Mouse (Mus musculus): ENCODE measurements at regions not wholly inside any gene's neighbourhood (a gene's known extent, or its start where the extent isn't known, plus 50 kb on each side); places are given as distances from the start of the nearest gene placed in this dataset.
A peak's percentile ranks its signal among the peaks of the same experiment; 100 is the strongest.

- TF ChIP-seq POLR2AphosphoS2 (IDR thresholded peaks at IDR 0.05; ENCODE audit: insufficient read length, low read depth) (no peak), TCF3 (IDR thresholded peaks at IDR 0.05; ENCODE audit: insufficient read length, low read depth) (no peak), TCF12 (IDR thresholded peaks at IDR 0.05; ENCODE audit: insufficient read depth, poor library complexity, severe bottlenecking) (no peak), CEBPB (IDR thresholded peaks at IDR 0.05; ENCODE audit: insufficient read depth, poor library complexity, severe bottlenecking) (no peak), E2F4 (IDR thresholded peaks at IDR 0.05; ENCODE audit: insufficient read depth) (no peak), SRF (IDR thresholded peaks at IDR 0.05; ENCODE audit: control insufficient read depth, insufficient read length, low read depth) (no peak), MYOG (IDR thresholded peaks at IDR 0.05; ENCODE audit: control insufficient read depth in 1 of 3, insufficient read depth in 1 of 3, insufficient read length in 2 of 3, low read depth in 2 of 3) (no peak), MYOD1 (IDR thresholded peaks at IDR 0.05; ENCODE audit: control insufficient read depth in 1 of 3, insufficient read length in 2 of 3, low read depth in 2 of 3) (no peak), REST (IDR thresholded peaks at IDR 0.05; ENCODE audit: insufficient read depth, insufficient read length) (no peak), USF1 (IDR thresholded peaks at IDR 0.05; ENCODE audit: low read depth) (no peak), POLR2A (IDR thresholded peaks at IDR 0.05; ENCODE audit: insufficient read length, low read depth) (no peak), MAX (IDR thresholded peaks at IDR 0.05; ENCODE audit: low read depth) (no peak)
- no peak overlapping the region for H3K4me2 ChIP-seq (ENCODE audit: low read depth)
Measured at GRCm38 (mm10) chr12:94150143-94150542, 1541.9 kb upstream of the Flrt2 start.

GRCm38 (mm10) chr12:94155110-94155858 is 1536.7 kb upstream of the Flrt2 start:
- no peak overlapping the region for H3ac ChIP-seq (ENCODE audit: control insufficient read depth, insufficient read length)
- no peaks in the 10 kb centered on the region for H3K36me3 ChIP-seq (ENCODE audit: control insufficient read depth, insufficient read depth)
- no peaks in the 10 kb centered on the region for H3K27me3 ChIP-seq (ENCODE audit: control insufficient read depth, insufficient read depth, insufficient read length)
- no peak overlapping the region for H3K4me3 ChIP-seq
- peak in 1 of 3 experiments; percentile 64 for TF ChIP-seq MYOD1 (IDR thresholded peaks at IDR 0.05; ENCODE audit: control insufficient read depth in 1 of 3, insufficient read length in 2 of 3, low read depth in 2 of 3)
- peak in 1 of 3 experiments; percentile 50 for TF ChIP-seq MYOG (IDR thresholded peaks at IDR 0.05; ENCODE audit: control insufficient read depth in 1 of 3, insufficient read depth in 1 of 3, insufficient read length in 2 of 3, low read depth in 2 of 3)
- no peak for TF ChIP-seq MAX (IDR thresholded peaks at IDR 0.05; ENCODE audit: low read depth)
- H3K79me2 ChIP-seq (ENCODE audit: control insufficient read depth, insufficient read depth): no peaks in the 10 kb centered on the region
- peak overlapping the region; percentile 23 for H3K4me2 ChIP-seq (ENCODE audit: low read depth)

More at GRCm38 (mm10) chr12:94150143-94150542, 1541.9 kb upstream of the Flrt2 start:
- H3K36me3 ChIP-seq (ENCODE audit: control insufficient read depth, insufficient read depth): no peaks in the 10 kb centered on the region
- H3ac ChIP-seq (ENCODE audit: control insufficient read depth, insufficient read length): no peak overlapping the region
- no peak overlapping the region for H3K4me3 ChIP-seq
- H3K27me3 ChIP-seq (ENCODE audit: control insufficient read depth, insufficient read depth, insufficient read length): no peaks in the 10 kb centered on the region
- no peaks in the 10 kb centered on the region for H3K79me2 ChIP-seq (ENCODE audit: control insufficient read depth, insufficient read depth)

GRCm38 (mm10) chr12:94182358-94182757 is 1509.7 kb upstream of the Flrt2 start:
- no peak overlapping the region for H3K4me3 ChIP-seq
- H3ac ChIP-seq (ENCODE audit: control insufficient read depth, insufficient read length): no peak overlapping the region
- no peaks in the 10 kb centered on the region for H3K79me2 ChIP-seq (ENCODE audit: control insufficient read depth, insufficient read depth)
- no peaks in the 10 kb centered on the region for H3K27me3 ChIP-seq (ENCODE audit: control insufficient read depth, insufficient read depth, insufficient read length)
- H3K36me3 ChIP-seq (ENCODE audit: control insufficient read depth, insufficient read depth): no peaks in the 10 kb centered on the region
- H3K4me2 ChIP-seq (ENCODE audit: low read depth): no peak overlapping the region
- TF ChIP-seq TCF12 (IDR thresholded peaks at IDR 0.05; ENCODE audit: insufficient read depth, poor library complexity, severe bottlenecking) (no peak), MYOD1 (IDR thresholded peaks at IDR 0.05; ENCODE audit: control insufficient read depth in 1 of 3, insufficient read length in 2 of 3, low read depth in 2 of 3) (no peak), E2F4 (IDR thresholded peaks at IDR 0.05; ENCODE audit: insufficient read depth) (no peak), MAX (IDR thresholded peaks at IDR 0.05; ENCODE audit: low read depth) (no peak), POLR2AphosphoS2 (IDR thresholded peaks at IDR 0.05; ENCODE audit: insufficient read length, low read depth) (no peak), SRF (IDR thresholded peaks at IDR 0.05; ENCODE audit: control insufficient read depth, insufficient read length, low read depth) (no peak), MYOG (IDR thresholded peaks at IDR 0.05; ENCODE audit: control insufficient read depth in 1 of 3, insufficient read depth in 1 of 3, insufficient read length in 2 of 3, low read depth in 2 of 3) (no peak), CEBPB (IDR thresholded peaks at IDR 0.05; ENCODE audit: insufficient read depth, poor library complexity, severe bottlenecking) (no peak), POLR2A (IDR thresholded peaks at IDR 0.05; ENCODE audit: insufficient read length, low read depth) (no peak), TCF3 (IDR thresholded peaks at IDR 0.05; ENCODE audit: insufficient read length, low read depth) (no peak), REST (IDR thresholded peaks at IDR 0.05; ENCODE audit: insufficient read depth, insufficient read length) (no peak), USF1 (IDR thresholded peaks at IDR 0.05; ENCODE audit: low read depth) (no peak)

DNA sequence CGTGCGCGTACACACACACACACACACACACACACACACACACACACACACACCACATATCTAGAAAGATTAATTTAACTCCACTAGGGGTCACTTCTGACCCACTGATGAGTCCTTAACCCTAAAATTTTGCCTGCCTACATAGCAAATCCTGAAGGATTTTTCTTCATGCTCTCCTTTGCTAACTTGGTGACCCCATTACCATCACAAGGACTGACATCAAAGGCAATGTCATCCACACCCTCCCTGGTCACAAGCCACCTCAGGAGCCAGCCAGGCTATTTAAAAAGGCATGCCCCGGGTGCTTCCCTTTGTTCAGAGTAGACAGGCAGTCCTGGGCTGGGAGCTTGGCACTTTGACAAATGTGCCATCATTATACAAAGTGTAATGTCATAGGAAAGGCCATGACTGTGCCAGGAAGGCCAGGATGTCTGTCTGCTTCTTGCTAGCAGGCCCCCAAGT is 1501.4 kb upstream of the Flrt2 start:
- no peak overlapping the region for H3K4me2 ChIP-seq (ENCODE audit: low read depth)
- H3K79me2 ChIP-seq (ENCODE audit: control insufficient read depth, insufficient read depth): no peaks in the 10 kb centered on the region
- TF ChIP-seq POLR2AphosphoS2 (IDR thresholded peaks at IDR 0.05; ENCODE audit: insufficient read length, low read depth) (no peak), SRF (IDR thresholded peaks at IDR 0.05; ENCODE audit: control insufficient read depth, insufficient read length, low read depth) (no peak), TCF3 (IDR thresholded peaks at IDR 0.05; ENCODE audit: insufficient read length, low read depth) (no peak), CEBPB (IDR thresholded peaks at IDR 0.05; ENCODE audit: insufficient read depth, poor library complexity, severe bottlenecking) (no peak), POLR2A (IDR thresholded peaks at IDR 0.05; ENCODE audit: insufficient read length, low read depth) (no peak), REST (IDR thresholded peaks at IDR 0.05; ENCODE audit: insufficient read depth, insufficient read length) (no peak), TCF12 (IDR thresholded peaks at IDR 0.05; ENCODE audit: insufficient read depth, poor library complexity, severe bottlenecking) (no peak), E2F4 (IDR thresholded peaks at IDR 0.05; ENCODE audit: insufficient read depth) (no peak), MYOG (IDR thresholded peaks at IDR 0.05; ENCODE audit: control insufficient read depth in 1 of 3, insufficient read depth in 1 of 3, insufficient read length in 2 of 3, low read depth in 2 of 3) (no peak), MAX (IDR thresholded peaks at IDR 0.05; ENCODE audit: low read depth) (no peak), USF1 (IDR thresholded peaks at IDR 0.05; ENCODE audit: low read depth) (no peak), MYOD1 (IDR thresholded peaks at IDR 0.05; ENCODE audit: control insufficient read depth in 1 of 3, insufficient read length in 2 of 3, low read depth in 2 of 3) (no peak)
- no peak overlapping the region for H3K4me3 ChIP-seq
- H3K27me3 ChIP-seq (ENCODE audit: control insufficient read depth, insufficient read depth, insufficient read length): no peaks in the 10 kb centered on the region
- H3K36me3 ChIP-seq (ENCODE audit: control insufficient read depth, insufficient read depth): no peaks in the 10 kb centered on the region
- H3ac ChIP-seq (ENCODE audit: control insufficient read depth, insufficient read length): no peak overlapping the region

All from myocyte (in vitro differentiated cells).